Comparison of ENCODE assay signal across 18 mouse cellular contexts in the genomic region with DNA sequence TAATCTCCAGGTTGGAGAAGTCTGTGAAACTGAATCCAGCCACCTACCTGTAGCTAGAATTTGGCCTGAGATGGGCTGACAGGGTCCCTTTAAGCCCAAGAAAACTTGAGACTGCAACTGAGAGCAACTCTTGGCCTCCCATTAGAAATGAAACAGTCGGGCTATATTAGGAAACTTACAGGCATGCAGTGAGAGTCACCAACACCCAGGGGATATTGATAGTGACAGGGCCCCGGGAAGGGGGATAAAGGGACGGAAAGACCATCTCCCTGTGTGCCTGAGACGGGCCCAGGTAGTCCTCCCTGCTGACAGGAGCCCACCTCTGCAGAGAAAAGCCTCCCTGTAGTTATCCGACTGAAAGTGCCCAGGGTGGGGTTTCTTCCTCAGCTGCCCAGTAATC. TPM values are rescaled to one million over a fixed set of nuclear protein-coding genes. Genes with fewer than 3 reads are reported as not detected.
"Had no signal": no experiment of that assay in that cellular context is flagged by ENCODE, and none has a peak within 500 bp of the region (broad histone marks: within the 10 kb centered on the region; RNA-seq: fewer than 3 reads in every experiment).

No protein-coding gene starts in this region.

- H3K9ac ChIP-seq: limb, embryonic 12.5 days; liver, embryonic 13.5 days; liver, postnatal 0 days; lung, embryonic 15.5 days had no signal

- H3K4me1 ChIP-seq: limb, embryonic 12.5 days; liver, embryonic 13.5 days; lung, embryonic 15.5 days; megakaryocyte, embryonic 14.5 days had no signal

- ATAC-seq: liver, postnatal 0 days; midbrain, embryonic 16.5 days had no signal

- H3K27ac ChIP-seq: kidney, postnatal 0 days; limb, embryonic 12.5 days; liver, embryonic 13.5 days; lung, embryonic 15.5 days; macrophage had no signal

- H3K36me3 ChIP-seq: limb, embryonic 12.5 days; liver, embryonic 13.5 days; lung, embryonic 15.5 days had no signal

- H3K4me3 ChIP-seq: limb, embryonic 12.5 days; liver, embryonic 13.5 days; lung, embryonic 15.5 days; megakaryocyte, embryonic 14.5 days had no signal

- DNase-seq: kidney, postnatal 36 days; layer of hippocampus, adult 9-11 months; layer of hippocampus, postnatal 36 days; liver; liver, embryonic 13.5 days; liver, postnatal 0 days; lung, postnatal 14 days; right cerebral cortex, adult 18-20 months; right cerebral cortex, postnatal 25 days; thymus, adult 18-20 months; thymus, postnatal 14 days had no signal

- H3K9me3 ChIP-seq: liver, embryonic 13.5 days; lung, embryonic 15.5 days had no signal

- H3K4me2 ChIP-seq: limb, embryonic 12.5 days; liver, embryonic 13.5 days; lung, embryonic 15.5 days; midbrain, embryonic 11.5 days had no signal

RNA-seq across cellular contexts. Expression of a gene that starts 18.4 kb away (rescaled TPM):
- polyA plus RNA-seq: macrophage had no signal

RNA-seq across cellular contexts. Expression of a gene that starts 58.9 kb away (rescaled TPM):
- polyA plus RNA-seq: liver, postnatal 0 days had no signal
